Mouse (Mus musculus) lung, adult 2 months (tissue): ENCODE results near the gene Shf.

ENCODE experiments used
- CTCF ChIP-seq: fragments of 200-500 bp; IDR thresholded peaks from 2 replicates; pipeline ENCODE4 v1.5.1; 2011; ENCODE audit warnings: mild to moderate bottlenecking, low read length, control low read depth; ENCODE audit not compliant: insufficient read depth
- POLR2A ChIP-seq: fragments of 200-500 bp; IDR thresholded peaks from 2 replicates; pipeline ENCODE4 v1.6.1; 2011; ENCODE audit warnings: low read depth, mild to moderate bottlenecking, control low read depth, low read length, borderline replicate concordance; ENCODE audit errors: extremely low read depth

DNA sequence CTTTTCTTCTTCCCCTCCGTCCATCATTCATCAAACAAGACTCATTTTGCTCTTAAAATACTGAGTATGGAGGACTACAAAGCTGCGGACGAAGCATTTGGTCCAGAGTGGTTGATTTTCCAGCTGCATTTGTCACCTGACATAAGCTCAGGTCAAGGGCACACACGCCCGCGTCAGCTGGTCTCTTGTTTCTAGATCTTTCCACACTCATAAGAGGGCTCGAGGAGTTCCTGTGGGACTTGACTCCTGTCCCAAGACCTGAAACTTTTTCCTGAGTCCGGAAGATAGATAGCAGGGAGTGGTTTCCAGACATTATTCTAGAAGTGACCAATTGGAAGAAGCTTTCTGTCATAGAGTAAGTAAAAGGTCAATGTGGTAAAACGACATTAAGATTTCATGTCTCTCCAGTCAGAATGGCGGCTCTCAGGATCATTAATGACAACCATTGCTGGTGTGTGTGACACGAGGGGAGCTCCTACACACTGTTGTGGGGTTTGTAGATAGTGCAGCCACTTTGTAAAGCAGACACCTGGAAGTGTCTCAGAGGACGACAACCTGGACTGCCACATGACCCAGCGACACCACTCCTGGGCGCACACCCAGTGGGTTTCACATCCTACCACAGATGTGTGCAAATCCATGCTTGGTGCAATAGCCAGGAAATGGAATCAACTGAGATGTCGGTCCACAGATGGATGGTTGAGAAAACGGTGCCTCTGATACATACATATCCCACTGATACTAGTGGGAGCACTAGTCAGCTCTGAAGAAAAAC, 12.6 kb upstream of the Shf start:
- TF ChIP-seq POLR2A (no peak), CTCF (no peak)
